ENCODE assay signal across 19 mouse cellular contexts in genomic region chr13:10566825-10567224, GRCm38 (mm10).
"Had no signal": no experiment of that assay in that cellular context is flagged by ENCODE, and none has a peak within 500 bp of the region (broad histone marks: within the 10 kb centered on the region; RNA-seq: fewer than 3 reads in every experiment).

No protein-coding gene starts in this region.

- H3K4me1 ChIP-seq: liver, embryonic 13.5 days; liver, embryonic 15.5 days; lung, embryonic 15.5 days; megakaryocyte, embryonic 14.5 days; midbrain, embryonic 12.5 days; midbrain, embryonic 15.5 days; neural tube, embryonic 12.5 days; stomach, embryonic 15.5 days had no signal

- H3K4me3 ChIP-seq: liver, embryonic 13.5 days; liver, embryonic 15.5 days; lung, embryonic 15.5 days; megakaryocyte, embryonic 14.5 days; midbrain, embryonic 12.5 days; midbrain, embryonic 15.5 days; neural tube, embryonic 12.5 days; stomach, embryonic 15.5 days had no signal

- DNase-seq: liver, embryonic 13.5 days; liver, postnatal 0 days; lung, adult 2 months; lung, postnatal 14 days; lung, postnatal 36 days; right cerebral cortex, postnatal 25 days; thymus, adult 18-20 months; thymus, postnatal 14 days; thymus, postnatal 36 days had no signal

- H3K27ac ChIP-seq: liver, embryonic 13.5 days; liver, embryonic 15.5 days; lung, embryonic 15.5 days; macrophage; midbrain, embryonic 12.5 days; midbrain, embryonic 15.5 days; neural tube, embryonic 12.5 days; stomach, embryonic 15.5 days; stomach, postnatal 0 days had no signal

- H3K9me3 ChIP-seq: liver, embryonic 13.5 days; liver, embryonic 15.5 days; lung, embryonic 15.5 days; megakaryocyte, embryonic 14.5 days; midbrain, embryonic 12.5 days; midbrain, embryonic 15.5 days; neural tube, embryonic 12.5 days; stomach, embryonic 15.5 days had no signal

- ATAC-seq: liver, postnatal 0 days; lung, postnatal 0 days; midbrain, embryonic 15.5 days had no signal

- H3K36me3 ChIP-seq: liver, embryonic 13.5 days; liver, embryonic 15.5 days; lung, embryonic 15.5 days; midbrain, embryonic 12.5 days; midbrain, embryonic 15.5 days; neural tube, embryonic 12.5 days; stomach, embryonic 15.5 days had no signal

- H3K9ac ChIP-seq: liver, embryonic 13.5 days; liver, embryonic 15.5 days; liver, postnatal 0 days; lung, embryonic 15.5 days; midbrain, embryonic 12.5 days; midbrain, embryonic 15.5 days; neural tube, embryonic 12.5 days; stomach, embryonic 15.5 days had no signal

- H3K4me2 ChIP-seq: liver, embryonic 13.5 days; liver, embryonic 15.5 days; lung, embryonic 15.5 days; midbrain, embryonic 12.5 days; midbrain, embryonic 15.5 days; neural tube, embryonic 12.5 days; stomach, embryonic 15.5 days had no signal

- H3K27me3 ChIP-seq: liver, embryonic 13.5 days; liver, embryonic 15.5 days; lung, embryonic 15.5 days; megakaryocyte, embryonic 14.5 days; midbrain, embryonic 12.5 days; midbrain, embryonic 15.5 days; neural tube, embryonic 12.5 days; stomach, embryonic 15.5 days had no signal
